Mouse (Mus musculus) thymus, postnatal 14 days (tissue): Measurements from ENCODE around the gene Tcn2.
"Not testable (repeated sequence)": the region's sequence is repeated elsewhere in the genome, so short reads cannot be mapped to it uniquely, and the experiment has no call there.

Experiments used
- DNase-seq: peaks from one replicate; pipeline ENCODE4 v3.0.0; 2021

Gene Tcn2

DNA sequence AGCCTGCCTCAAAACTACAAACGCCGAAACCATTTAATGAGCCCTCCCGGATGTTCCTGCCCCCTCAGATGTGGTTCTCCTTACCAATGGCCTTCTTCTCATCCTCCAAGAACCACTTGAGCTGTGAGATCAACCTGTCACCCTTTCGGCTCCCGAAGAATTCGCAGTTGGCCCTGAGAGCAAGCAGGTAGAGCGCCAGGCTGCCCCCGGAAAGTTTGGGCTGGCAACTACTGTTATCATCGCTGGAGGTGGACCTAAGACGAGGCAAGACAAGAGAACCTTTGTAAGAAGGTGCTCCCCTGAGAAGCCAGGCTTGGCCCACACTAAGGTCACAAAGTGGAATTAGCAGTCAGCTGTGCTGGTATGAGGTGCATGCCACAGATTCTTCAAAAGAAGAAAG, 6.0 kb downstream of the Tcn2 start:
- DNase-seq, result no peak

- no peak for DNase-seq
These were observed 9.2 kb downstream of the Tcn2 start for GRCm38 (mm10) chr11:3922731-3923130.

GRCm38 (mm10) chr11:3922115-3922514, 9.8 kb downstream of the Tcn2 start:
- DNase-seq, result no peak

- peak; percentile 55 for DNase-seq
These were observed 10.6 kb downstream of the Tcn2 start for GRCm38 (mm10) chr11:3921281-3921850.

DNA sequence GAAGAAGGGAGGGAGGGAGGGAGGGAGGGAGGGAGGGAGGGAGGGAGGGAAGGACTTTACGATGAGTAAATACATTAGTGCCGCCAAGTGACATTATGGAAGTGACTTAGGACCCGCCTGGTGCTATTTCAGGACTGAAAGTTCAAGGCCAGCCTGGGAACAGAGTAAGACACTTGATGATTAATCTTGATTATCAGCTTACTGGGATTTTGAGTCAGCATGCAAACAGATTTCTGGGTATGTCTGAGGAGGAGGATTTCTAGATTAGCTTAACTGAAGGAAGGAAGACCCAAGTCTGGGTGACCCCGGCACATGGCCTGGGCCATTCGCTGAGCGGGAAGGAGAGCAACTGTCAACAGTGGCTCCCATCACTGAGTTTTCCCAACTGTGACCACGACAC, 11.5 kb downstream of the Tcn2 start:
- DNase-seq, result no peak

DNA sequence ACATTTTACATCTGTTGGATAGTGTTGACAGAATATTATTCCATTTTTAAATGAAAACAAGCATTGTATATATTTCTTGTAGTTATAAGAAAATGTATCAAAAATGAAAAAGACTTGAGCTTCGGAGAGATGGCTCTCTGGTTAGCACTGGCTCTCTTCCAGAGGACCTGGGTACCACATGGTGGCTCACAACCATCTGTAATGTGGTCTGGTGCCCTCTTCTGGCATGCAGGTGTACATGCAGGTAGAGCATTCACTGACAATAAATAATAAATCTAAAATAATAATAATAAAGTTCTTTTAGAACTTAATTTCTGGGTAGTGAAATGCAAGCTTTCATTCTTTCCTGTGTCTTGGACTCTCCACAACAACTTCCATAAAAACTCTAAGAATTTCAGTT, 13.2 kb downstream of the Tcn2 start:
- no peak for DNase-seq

GRCm38 (mm10) chr11:3914109-3914840, 17.7 kb downstream of the Tcn2 start, which contains the start of gene Slc35e4:
Gene Slc35e4, minus strand, starts transcription at chr11:3914664.
- DNase-seq, result peak; percentile 80

DNA sequence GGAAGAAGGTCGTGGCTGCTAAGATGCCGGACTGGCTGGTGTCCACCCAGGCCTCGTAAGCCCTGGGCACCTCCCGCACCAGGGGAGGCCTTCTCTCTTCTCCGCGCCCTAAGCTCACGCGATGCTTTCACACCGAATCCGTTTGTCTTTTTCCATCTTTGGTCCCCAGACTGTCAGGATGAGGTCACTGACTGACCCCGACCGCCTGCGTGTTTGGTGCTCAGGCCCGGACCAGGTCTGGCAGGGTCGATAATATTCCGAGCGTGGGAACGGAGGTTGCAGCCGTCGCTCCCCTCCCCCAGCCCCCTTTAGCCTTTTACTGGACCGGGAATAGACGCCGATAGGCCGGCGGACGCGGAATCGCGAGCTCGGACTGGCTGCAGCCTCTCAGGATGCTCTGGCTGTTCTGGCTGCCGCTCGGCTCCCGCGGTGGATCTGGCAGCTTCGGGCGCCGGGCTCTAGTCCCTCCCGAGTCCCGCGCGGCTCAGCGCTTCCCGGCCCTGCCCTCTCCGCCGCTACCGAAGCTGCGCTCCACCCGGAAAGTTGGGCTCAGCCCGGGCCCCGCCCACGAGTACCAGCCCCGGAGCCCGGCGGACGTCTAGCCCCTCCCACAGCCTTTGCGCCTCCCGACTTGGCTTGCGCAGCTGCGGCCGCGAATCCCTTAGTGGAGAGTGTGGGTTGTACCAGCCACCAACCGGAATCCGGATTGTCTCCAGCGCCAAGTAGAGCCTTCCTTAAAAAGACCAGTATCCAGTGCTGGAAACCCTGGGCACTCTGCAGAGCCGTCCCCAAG, 18.4 kb downstream of the Tcn2 start:
- DNase-seq, result peak; percentile 90

- DNase-seq, result peak; percentile 33
These were observed 19.1 kb downstream of the Tcn2 start for GRCm38 (mm10) chr11:3912875-3913271.

GRCm38 (mm10) chr11:3912100-3912874, 19.7 kb downstream of the Tcn2 start:
- peak; percentile 12 for DNase-seq

GRCm38 (mm10) chr11:3911440-3911839, 20.5 kb downstream of the Tcn2 start:
- DNase-seq, result not testable (repeated sequence)

GRCm38 (mm10) chr11:3910513-3911310, 21.2 kb downstream of the Tcn2 start:
- DNase-seq, result no peak

- no peak for DNase-seq
These were observed 22.7 kb downstream of the Tcn2 start for GRCm38 (mm10) chr11:3909236-3909635.

GRCm38 (mm10) chr11:3905446-3905845, 26.5 kb downstream of the Tcn2 start:
- no peak for DNase-seq

DNA sequence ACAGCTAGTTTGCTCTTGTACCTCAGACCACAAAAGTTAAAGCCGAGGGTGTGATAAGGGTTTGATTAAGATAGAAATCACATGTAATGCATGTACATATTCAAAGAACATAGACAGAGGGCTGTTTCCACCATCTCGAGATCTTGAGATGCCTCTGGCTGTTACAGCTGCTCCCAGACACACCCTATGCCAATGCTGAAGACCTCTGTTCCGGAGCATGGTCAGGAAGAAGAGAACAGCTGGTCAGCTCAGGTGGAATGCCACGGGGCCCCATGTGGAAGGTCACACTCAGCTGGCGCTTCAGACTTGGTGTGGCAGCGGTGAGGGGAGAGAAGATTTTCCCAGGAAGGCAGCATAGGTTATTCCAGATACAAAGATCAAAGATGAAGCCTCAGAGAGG, 27.3 kb downstream of the Tcn2 start:
- DNase-seq, result no peak

- DNase-seq, result no peak
These were observed 28.9 kb downstream of the Tcn2 start for GRCm38 (mm10) chr11:3903046-3903445.

- no peak for DNase-seq
These were observed 29.4 kb downstream of the Tcn2 start for GRCm38 (mm10) chr11:3902516-3902915.

GRCm38 (mm10) chr11:3900296-3900695, 31.7 kb downstream of the Tcn2 start:
- DNase-seq, result no peak

- no peak for DNase-seq
These were observed 36.0 kb downstream of the Tcn2 start for GRCm38 (mm10) chr11:3895933-3896332.

GRCm38 (mm10) chr11:3895458-3895857, 36.5 kb downstream of the Tcn2 start:
- DNase-seq, result no peak

- peak; percentile 87 for DNase-seq
These were observed 37.3 kb downstream of the Tcn2 start, which contains the start of the genes 4921536K21Rik and Dusp18 for GRCm38 (mm10) chr11:3894406-3895281. Gene 4921536K21Rik, minus strand, starts transcription at chr11:3895098. Gene Dusp18, plus strand, starts transcription at chr11:3895240.
